Mouse (Mus musculus) layer of hippocampus, postnatal 25 days (tissue): ENCODE data around the gene Vmn2r94. TPM values are rescaled to one million over a fixed set of nuclear protein-coding genes. Genes with fewer than 3 reads are reported as not detected.

Experiments
- DNase-seq, 2 experiments: peaks; one replicate each; pipeline ENCODE4 v3.0.0; 2022; ENCODE audit warnings: mixed read lengths in 2 of 2, low spot score in 1 of 2; ENCODE audit errors: extremely low spot score in 1 of 2
- total RNA-seq, 2 experiments: library from RNA; stranded (reverse); gene quantifications; 2 replicates each; pipeline ENCODE4 v1.2.3; 2021

Gene Vmn2r94
- total RNA-seq = not detected

- no peak for DNase-seq
These were observed at the start of gene Vmn2r94 for GRCm38 (mm10) chr17:18277656-18278055. Gene Vmn2r94 (minus strand): TSS chr17:18277756.

DNA sequence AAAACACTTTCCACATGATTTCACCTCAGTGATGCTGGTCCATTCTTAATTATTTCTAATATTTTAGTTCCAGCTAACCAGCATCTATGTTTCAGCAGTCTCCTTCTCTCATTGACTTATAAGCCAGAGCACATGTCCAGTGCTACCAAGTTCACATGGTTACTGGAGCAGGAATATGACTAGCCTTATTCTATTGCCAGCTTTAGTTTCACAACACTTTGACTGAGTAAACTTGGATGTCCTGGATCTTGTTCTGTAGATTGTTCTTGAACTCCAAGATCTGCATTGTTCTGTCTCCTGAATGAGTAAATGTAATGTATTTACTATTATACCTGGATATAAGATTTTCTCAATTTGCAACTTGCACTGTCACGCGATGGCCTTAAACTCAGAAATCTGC is 45.5 kb upstream of the Vmn2r94 start:
- DNase-seq = no peak

GRCm38 (mm10) chr17:18297799-18298198 is 20.2 kb upstream of the Vmn2r94 start, which contains the start of gene Vmn2r93:
Gene Vmn2r93 (plus strand): TSS chr17:18298099.
- no peak for DNase-seq

- no peak for DNase-seq
These were observed 40.6 kb downstream of the Vmn2r94 start for GRCm38 (mm10) chr17:18236931-18237330.

DNA sequence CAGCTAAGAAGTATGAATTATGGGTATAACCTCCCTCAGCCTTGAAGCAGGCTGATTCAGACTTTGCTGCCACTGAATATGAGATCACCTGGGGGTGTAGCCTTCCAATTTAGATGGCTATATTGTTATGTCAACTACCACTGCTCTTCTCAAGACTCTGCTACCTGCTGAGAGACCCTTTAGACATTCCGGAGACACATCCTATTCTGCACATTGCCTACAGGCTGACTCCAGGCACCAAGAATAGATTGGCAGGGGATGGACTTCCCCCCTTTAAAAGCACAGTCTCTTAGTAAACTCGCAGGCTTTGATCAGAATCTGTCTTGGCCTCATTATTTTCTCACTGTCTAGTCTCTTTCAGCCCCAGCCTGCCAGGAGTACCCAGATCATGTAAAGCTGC is 45.6 kb downstream of the Vmn2r94 start:
- no peak for DNase-seq

DNA sequence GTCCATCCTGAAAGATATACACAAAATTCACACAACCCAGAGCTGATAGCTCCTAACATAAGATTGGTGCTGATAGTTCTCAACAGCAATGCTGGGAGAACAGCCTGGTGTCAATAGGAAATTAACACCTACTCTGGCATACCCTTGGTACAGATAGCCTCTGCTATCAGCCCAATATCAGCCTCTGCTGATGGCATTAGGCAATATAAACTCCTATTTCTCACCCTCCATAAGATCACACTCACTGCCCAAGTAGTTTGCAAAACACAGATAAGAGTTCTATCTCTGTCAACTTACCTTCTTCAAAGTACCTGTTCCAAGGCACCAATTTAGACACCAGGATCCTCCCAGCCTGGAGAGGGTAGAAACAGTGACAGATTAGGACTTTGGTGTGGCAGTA is 56.3 kb downstream of the Vmn2r94 start:
- no peak for DNase-seq

Other genes with a start within 250 kb of the Vmn2r94 start
- gene Vmn2r124, start 228.3 kb downstream of the Vmn2r94 start, total RNA-seq = under 1 TPM in 1 of 2 experiments, not detected in 1; 0.05 TPM
- gene Vmn2r91, start 192.7 kb downstream of the Vmn2r94 start, total RNA-seq = not detected
- gene Vmn2r92, start 125.9 kb downstream of the Vmn2r94 start, total RNA-seq = not detected
- not detected for gene Vmn2r93, start 20.3 kb upstream of the Vmn2r94 start, total RNA-seq
- not detected for gene Vmn2r95, start 146.3 kb upstream of the Vmn2r94 start, total RNA-seq